Mouse (Mus musculus): Measurements from ENCODE around the gene Grm7. TPM values are rescaled to one million over a fixed set of nuclear protein-coding genes. Genes with fewer than 3 reads are reported as not detected.
A peak's percentile ranks its signal among the peaks of the same experiment; 100 is the strongest.

The Grm7 gene
- not detected in 2 replicates for total RNA-seq (2017)

DNA sequence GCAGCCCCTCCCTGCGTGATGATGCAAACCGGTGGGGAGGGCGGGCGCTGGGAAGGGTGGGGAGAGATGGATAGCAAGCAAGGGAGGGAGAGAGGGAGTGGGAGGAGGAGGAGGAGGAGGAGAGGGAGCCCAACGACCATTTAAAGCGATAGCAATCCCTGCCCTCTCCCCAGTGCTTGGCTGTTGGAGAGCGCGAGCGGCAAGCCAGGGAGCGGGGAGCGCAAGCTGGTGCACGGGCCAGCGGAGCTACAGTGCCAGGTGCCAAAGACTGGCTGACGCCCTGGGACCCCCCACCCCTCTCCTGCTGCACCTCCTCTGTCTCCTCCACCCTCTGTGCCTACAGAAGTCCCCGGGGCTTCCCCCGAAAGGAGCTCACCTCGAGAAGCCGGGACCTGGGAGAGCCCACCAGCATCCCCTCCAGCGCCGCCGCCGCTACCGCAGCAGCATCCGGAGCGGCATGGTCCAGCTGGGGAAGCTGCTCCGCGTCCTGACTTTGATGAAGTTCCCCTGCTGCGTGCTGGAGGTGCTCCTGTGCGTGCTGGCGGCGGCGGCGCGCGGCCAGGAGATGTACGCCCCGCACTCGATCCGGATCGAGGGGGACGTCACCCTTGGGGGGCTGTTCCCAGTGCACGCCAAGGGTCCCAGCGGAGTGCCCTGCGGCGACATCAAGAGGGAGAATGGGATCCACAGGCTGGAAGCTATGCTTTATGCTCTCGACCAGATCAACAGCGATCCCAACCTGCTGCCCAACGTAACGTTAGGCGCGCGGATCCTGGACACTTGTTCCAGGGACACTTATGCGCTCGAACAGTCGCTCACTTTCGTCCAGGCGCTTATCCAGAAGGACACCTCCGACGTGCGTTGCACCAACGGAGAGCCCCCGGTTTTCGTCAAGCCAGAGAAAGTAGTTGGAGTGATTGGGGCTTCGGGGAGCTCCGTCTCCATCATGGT lies at the start of gene Grm7:
Gene Grm7, plus strand, starts transcription at position 171 of the 951 bp plus-strand sequence.
- ATAC-seq (replicated peaks; ENCODE audit: low read depth, poor library complexity, severe bottlenecking), result no peak

- ATAC-seq (replicated peaks; ENCODE audit: low read depth, poor library complexity, severe bottlenecking), result no peak
These were observed 355 bp upstream of the Grm7 start for GRCm38 (mm10) chr6:110645041-110645410.

DNA sequence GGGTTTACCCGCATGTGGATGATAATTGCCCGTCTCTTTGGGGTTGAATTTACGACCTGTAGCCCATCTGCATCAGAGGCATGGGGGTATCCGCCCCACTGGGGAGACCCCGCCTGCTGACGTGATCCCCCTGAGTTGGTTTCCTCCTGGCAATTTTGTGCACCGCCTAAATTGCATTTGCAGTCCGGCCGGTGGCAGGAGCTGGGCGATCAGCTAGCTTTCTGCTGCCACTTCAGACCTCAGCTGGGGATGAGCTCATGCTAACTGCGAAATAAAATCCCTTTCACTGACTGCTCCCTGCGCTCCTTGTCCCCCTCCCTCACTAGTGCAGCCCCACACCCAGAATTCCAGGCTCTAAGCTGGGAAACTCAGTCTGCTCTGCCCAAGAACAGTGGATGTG lies 1.5 kb downstream of the Grm7 start:
- no peak for ATAC-seq (replicated peaks; ENCODE audit: low read depth, poor library complexity, severe bottlenecking)

DNA sequence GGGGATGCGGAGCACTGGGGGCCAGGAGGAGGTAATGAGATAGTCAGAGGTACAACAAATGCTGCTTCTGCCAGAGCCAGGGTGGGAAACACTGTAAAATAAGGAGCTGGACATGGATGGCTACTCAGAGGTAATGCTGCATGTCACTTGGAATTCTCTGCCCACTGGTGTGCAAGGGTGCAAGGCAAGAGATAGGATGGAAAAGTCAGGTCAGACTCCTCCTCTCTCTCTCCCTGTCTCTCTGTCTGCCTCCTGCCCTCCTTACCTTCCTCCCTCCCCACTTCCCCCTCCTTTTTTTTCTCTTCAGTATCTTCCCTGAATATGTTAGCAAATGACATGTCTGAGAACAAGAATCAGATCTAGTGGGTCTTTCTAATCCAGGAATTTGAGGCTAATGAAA lies 3.8 kb downstream of the Grm7 start:
- ATAC-seq (replicated peaks; ENCODE audit: low read depth, poor library complexity, severe bottlenecking), result no peak

GRCm38 (mm10) chr6:110653361-110654001 lies 8.1 kb downstream of the Grm7 start:
- ATAC-seq (replicated peaks; ENCODE audit: low read depth, poor library complexity, severe bottlenecking), result no peak

DNA sequence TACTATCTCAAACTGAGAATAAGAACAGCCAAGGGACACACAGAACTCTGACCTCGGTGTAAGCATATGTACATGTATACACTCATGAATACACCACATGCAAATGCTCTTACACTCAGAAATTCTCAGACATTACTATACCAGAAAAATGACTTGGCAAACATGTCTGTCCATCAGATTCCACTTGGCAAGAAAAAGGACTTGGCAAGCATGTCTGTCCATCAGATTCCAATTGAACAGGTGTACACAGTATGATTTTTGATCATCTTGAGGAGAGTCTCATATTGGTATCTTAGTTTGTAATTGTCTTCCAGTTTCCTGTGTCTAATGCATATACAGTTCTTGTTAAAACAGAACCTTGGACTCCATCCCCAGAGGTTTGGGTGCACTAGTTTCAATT lies 19.1 kb downstream of the Grm7 start:
- ATAC-seq (replicated peaks; ENCODE audit: low read depth, poor library complexity, severe bottlenecking), result no peak

- ATAC-seq (replicated peaks; ENCODE audit: low read depth, poor library complexity, severe bottlenecking), result no peak
These were observed 23.1 kb downstream of the Grm7 start for GRCm38 (mm10) chr6:110668447-110668846.

- ATAC-seq (replicated peaks; ENCODE audit: low read depth, poor library complexity, severe bottlenecking), result no peak
These were observed 45.6 kb downstream of the Grm7 start for GRCm38 (mm10) chr6:110690954-110691353.

DNA sequence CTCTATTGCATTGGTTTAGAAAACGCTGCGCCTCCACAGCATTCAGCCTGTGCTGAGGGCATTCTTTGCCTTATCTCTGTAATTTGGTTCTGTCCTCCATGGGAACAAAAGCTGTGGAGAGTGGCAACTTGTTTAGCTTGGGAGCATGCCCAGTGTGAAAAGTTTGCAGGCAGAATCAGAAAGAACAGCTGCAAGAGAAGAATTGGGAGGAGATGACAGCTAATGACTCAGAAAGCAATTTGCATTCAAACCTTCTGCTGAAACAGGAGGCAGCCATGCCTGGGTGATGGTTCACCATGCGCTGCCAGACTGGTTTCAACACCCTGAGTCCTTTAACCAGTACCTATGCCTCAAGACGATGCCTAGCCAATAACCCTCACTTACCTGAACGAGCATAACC lies 64.4 kb downstream of the Grm7 start:
- no peak for ATAC-seq (replicated peaks; ENCODE audit: low read depth, poor library complexity, severe bottlenecking)

DNA sequence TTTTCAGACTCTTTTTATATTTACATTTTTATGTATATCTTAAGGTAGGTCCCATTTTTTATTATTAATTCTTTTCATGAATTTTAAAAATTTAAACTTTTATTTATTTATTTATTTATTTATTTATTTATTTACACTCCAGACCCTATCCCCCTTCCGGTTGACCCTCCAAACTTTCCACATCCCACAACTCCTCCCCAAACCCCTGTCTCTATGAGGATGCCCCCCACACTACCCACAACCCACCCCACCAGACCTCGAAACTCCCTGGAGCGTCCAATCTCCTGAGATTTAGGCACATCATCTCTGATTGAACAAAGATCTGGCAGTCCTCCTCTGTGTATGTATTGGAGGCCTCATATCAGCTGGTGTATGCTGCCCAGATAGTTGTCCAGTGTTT lies 69.6 kb downstream of the Grm7 start:
- ATAC-seq (replicated peaks; ENCODE audit: low read depth, poor library complexity, severe bottlenecking), result no peak

DNA sequence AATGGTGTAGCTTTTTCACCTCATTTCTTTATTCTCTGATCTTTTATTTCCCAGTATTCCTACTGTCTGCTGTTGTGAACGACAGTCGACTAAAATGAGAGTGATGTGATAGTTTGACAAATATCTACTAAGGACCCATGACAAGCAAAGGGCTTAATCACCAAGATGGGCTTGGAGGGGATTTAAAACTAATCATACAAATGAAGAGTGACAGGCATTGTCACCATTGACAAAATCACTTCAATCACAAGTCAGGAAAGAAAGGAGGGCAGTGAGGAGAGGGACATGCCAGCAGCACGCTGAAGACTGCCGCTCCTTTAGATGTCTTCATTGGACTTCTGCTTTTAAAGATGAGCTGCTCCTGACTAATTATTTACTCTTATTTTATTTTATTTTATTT lies 78.0 kb downstream of the Grm7 start:
- ATAC-seq (replicated peaks; ENCODE audit: low read depth, poor library complexity, severe bottlenecking), result no peak

GRCm38 (mm10) chr6:110733914-110734313 lies 88.5 kb downstream of the Grm7 start:
- ATAC-seq (replicated peaks; ENCODE audit: low read depth, poor library complexity, severe bottlenecking), result no peak

- ATAC-seq (replicated peaks; ENCODE audit: low read depth, poor library complexity, severe bottlenecking), result no peak
These were observed 98.7 kb downstream of the Grm7 start for GRCm38 (mm10) chr6:110743981-110744670.

- ATAC-seq (replicated peaks; ENCODE audit: low read depth, poor library complexity, severe bottlenecking), result no peak
These were observed 110.5 kb downstream of the Grm7 start for GRCm38 (mm10) chr6:110755921-110756320.

DNA sequence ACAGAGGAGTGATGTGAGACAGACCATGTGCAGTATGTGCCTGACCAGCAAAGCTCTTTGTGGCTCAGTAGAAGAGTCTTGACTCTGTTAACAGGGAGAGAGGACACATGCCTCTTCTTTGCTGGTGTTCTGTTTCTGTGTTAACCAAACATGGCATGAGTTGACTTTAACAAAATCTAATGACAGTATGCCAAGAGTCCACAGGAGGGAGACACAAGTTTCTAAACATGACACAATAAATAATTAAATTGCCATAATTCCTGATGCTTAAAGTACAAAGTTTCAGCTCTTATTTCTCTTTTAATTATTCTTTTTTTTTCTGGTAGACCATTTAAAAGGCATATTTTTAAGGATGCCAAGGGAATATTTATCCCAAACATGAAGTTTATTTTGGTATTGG lies 124.2 kb downstream of the Grm7 start:
- ATAC-seq (replicated peaks; ENCODE audit: low read depth, poor library complexity, severe bottlenecking), result no peak

DNA sequence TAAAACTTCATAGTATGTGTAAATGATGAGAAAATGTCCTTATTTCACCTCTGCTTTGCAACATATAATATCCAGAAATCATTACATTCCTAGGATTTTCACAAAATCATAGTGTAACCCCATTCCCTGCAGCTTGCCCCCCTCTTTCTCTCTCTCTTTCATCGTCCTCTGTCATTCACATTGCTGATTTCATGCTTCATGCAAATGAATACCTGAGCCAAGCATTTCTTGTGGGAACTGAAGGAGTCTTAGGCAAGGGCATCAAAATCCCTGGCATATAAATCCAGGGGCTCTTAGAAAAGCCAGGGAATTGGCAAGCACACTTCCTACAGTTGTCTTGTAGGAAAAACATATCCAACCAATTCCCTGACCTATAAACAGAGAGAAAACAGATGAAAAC lies 127.3 kb downstream of the Grm7 start:
- no peak for ATAC-seq (replicated peaks; ENCODE audit: low read depth, poor library complexity, severe bottlenecking)

DNA sequence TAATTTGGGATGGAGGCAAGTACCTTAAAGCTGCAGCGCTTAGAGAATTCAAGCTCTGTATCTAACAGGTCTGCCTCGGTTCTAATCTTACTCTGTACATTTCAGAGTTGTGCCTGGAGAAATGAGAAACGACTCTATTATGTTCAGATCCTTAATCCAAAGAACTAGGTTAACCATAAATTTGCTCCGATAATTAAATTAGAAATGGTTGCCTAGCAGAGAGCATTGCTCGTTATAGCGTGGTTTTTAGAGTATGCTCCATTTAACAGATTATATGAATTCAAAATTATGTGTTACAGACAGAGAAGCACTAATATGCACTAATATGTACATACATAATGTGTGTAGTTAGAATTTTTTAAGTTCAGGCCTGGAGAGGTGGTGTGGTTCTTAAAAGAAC lies 130.7 kb downstream of the Grm7 start:
- ATAC-seq (replicated peaks; ENCODE audit: low read depth, poor library complexity, severe bottlenecking), result no peak

GRCm38 (mm10) chr6:110785497-110785928 lies 140.1 kb downstream of the Grm7 start:
- ATAC-seq (replicated peaks; ENCODE audit: low read depth, poor library complexity, severe bottlenecking), result no peak

- ATAC-seq (replicated peaks; ENCODE audit: low read depth, poor library complexity, severe bottlenecking), result no peak
These were observed 147.3 kb downstream of the Grm7 start for GRCm38 (mm10) chr6:110792696-110793095.

DNA sequence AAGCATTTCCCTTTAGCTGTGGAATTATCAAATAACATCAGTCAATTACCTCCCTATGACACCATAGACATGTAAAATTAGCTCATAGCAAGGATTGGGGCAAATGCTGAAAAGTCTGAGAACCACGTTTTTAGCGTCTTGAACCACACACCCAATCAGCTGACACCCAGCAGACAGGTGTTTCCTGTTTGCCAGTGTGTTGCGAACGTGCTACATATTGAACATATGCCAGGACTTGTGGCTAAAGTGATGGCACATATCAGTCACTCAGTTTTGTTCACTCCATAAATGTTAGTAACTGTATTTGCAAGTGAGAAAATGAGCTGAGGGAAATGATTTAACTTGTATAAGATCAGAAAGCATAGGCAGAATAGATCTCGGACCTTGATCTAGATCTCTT lies 162.1 kb downstream of the Grm7 start:
- ATAC-seq (replicated peaks; ENCODE audit: low read depth, poor library complexity, severe bottlenecking), result peak; percentile 50

DNA sequence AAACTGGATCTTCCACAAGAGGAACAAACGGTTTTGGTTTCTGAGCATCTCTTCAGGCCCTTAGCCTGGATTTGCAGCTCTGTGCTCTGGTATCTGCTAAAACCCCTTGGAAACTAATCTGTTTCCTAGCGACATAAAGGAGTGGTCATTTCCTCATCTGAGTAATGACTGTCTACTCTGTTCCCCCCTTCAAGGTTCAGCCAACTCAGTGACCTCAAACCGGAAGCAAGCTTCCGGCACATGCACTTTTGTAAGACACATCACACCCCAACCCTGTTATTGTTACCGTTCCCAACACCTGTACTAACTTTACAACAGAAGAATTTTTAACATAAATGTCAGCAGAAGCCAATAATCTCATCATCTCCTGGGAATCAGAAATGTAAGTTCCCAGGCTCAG lies 166.8 kb downstream of the Grm7 start:
- no peak for ATAC-seq (replicated peaks; ENCODE audit: low read depth, poor library complexity, severe bottlenecking)

Data from common myeloid progenitor, adult 5-6 weeks (primary cell).